Mouse (Mus musculus): ENCODE measurements around the gene Ankar.

The Ankar gene

DNA sequence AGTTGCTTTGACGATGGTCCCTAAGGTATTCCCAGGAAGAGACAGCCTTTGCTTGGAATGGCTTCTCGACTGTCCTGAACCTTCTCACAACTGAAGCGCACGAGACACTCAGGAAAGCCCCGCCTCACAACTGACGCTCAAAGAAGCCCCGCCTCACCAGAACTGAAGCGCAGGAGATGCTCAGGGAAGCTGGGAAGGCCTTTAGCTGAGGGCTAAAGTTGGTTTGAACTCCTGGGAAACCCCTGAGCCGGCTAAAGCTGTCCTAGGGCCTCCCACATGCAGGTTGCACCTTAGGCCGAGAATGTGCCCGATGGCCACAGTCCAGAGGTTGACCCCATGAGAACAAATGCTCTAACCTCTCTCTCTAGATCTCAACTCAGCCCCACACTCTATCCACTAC is at the start of gene Ankar:
Gene Ankar, minus strand, starts transcription at position 101 of the 400 bp plus-strand sequence.
- DNase-seq, result no peak

DNA sequence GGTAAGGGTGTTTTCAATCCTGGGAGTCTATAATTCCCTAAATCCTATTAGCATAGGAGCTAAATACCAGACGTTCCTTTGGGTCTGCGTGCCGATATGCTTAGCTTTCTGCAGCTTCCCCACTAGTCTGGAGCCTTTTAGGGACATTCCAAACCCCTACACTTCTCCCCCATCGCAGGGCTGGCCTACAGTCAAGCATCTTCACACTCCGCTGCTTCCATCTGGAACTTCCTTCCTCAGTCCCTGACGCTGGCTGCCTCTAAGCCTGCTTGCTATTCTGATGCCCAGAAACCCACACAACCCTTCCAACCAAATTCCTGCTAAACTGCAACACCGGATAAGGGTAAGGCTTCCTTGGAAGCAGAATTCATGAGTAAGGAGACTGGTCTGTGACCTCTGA is 46.0 kb upstream of the Ankar start:
- peak; percentile 82 for DNase-seq

DNA sequence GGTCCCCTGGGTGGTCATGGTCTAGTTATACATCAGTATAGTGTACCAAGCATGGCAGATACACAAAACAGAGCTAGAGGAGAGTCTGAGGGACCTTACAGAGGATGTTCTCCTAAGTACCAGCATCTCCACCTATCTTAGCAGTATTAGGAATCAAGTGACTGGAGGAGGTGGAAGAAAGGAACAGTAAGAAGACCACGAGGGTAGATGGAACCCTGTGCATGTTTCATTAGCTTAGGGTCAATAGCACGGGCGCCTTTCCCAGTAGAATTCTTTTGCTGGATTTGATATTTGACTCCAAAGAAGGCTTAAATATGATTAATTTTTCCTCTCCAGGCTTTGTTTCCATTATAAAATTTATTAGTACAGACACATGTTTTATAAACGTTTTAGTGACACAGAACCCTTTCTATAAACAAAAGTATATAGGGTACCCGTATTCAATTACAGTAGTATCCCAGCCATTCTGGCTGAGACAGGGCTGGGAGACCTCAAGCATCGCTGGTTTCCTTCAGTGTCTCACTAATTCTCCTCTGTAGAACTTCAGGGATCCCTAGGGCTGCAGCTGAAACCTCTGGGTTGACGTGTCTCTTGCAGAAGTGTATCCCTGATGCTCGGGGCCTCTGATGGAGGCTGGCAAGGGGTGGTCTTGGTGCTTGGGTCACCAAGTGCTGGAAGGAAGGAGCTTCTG is 44.6 kb upstream of the Ankar start:
- DNase-seq, result no peak

DNA sequence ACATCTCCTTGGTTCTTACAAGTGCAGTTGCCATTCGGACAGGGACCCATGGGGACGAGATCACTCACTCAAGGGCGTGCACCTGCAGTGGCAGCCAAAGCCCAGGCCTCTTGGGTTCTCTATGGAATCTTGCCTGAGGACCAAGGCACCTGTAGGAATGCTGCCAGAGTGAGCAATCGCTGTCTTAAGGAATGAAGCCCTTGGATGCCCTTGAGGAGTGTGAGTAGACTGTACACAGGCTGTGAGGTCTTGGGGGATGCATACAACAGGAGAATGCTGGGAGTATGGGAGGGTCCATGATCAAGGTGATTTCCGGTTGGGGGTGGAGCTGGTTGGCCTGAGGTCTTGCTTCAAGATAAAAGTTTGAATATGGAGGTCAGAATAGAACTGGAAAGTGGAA is 41.0 kb upstream of the Ankar start:
- no peak for DNase-seq

DNA sequence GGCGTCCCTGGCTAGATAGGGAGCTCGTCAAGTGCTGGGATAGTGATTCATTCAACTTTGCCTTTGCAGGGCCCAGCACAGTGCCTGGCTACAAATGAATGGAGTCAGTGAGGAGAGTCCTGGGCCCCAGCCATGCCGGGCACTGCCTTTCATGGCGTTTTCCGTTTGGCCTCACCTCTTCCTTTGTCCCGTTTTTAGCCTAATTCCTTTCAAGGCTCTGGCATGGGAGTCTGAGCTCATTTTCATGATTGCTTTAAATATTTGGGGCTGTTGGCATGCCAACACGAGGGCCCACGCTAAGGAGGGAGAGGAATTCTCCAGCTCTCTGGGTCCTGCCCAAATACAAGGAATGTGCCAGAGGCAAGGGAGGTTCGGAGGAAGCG is 39.3 kb upstream of the Ankar start:
- DNase-seq, result peak; percentile 45

DNA sequence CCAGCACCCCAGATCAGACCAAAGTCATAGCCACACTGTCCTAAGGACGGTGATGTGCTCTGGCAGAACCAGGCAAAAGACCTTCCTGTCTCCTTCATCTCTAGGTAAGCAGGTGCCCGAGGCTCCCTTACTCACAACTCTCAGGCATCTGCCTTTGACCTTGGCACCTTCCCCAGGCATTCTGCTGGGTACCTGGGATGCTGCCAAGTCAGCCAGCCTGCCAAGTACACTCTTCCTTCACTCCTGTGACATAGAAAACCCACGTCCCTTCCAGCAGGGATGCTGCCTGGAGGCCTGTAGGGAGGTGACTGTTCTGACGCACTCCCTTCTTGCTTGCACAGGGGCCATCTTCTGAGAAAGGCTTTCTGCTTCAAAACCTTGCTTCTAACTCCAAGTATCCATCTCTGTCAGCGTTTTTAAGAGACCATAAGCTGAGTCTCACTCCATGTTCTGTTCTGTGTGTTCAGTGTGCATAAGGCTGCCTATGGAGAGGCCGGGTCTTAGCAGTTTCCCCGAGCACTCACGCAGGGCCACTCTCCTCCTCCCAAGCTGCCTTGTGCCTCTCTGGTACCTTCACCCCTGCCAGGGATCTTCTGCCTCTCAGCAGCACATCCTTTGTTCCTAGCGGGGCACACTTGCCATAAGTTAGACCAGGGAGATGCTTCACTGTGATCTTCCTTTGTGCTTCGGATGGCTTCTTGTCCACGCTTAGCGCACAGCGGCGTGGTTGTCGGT is 38.7 kb upstream of the Ankar start:
- DNase-seq, result no peak

DNA sequence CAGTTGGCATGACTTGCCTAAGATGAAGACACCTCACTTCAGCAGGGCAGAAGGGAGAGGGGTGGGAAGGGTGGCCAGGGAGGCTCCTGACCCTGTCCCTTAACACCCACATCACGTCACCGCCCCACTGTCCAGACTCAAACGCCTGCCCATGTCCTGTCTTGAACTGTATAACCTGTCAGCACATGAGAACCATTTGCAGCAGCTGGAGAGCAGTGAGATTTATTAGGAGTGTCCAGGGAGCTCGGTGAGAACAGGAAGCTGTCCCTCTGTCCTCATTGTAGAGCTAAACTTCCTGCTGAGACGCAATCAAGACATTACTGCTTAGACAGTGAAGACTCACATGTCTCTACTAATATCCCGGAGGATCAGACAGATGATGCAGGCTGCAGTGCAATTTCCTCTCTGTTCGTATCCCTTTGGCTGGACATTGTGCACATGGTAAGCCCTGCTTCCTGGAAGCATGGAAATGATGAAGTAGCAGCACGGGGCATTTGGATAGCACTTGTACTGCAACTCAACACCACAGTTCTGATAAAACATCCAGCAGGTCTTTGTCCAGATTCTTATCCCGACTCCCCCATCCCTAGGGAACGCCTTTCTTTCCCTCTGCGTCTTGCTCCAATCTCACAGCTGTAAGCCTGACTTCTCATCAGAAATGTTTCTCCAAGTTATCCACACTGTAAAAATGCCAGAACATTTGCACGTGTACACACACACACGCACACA is 36.2 kb upstream of the Ankar start:
- no peak for DNase-seq

DNA sequence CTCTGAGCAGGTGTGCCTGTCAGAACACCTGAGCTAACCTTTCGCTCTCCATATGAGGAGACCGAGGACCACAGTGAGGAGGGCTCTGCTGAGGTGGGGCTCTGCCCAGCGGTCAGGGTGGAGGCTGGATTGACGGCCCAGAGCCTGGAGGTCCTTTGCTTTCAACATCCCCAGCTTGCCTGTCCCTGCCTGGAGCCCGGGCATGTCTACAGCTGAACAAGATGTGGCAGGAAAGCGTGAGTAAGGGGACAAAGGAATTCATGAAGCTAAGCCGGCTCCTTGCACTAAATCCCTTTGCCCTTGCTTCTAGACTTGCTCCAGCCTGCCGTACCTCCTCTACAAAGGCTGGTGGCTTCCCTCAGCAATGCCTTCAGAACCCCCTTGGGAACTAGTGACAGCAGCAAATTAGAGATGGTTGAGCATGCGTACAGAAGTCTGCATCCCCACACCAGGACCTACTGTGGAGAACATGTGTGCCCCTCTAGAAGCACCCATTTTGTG is 32.9 kb upstream of the Ankar start:
- DNase-seq, result no peak

DNA sequence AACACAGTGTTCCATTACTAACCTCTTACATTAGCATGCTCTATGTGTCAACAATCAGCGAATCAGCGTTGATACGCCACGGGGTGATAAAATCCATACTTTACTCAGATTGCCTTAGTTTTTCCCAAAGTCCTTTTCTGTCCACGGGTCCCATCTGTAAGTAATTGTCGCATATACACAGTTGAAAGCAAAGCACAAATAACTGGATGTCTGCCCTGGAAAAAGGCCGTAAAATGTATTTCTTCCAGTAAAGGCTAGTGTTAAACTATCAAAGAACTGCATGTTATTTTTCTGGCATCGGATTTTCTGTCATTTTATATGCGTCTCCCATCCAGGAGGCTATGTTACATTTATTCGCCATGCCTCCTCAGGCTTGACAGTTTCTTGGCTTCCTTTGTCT is 29.7 kb upstream of the Ankar start:
- no peak for DNase-seq

DNA sequence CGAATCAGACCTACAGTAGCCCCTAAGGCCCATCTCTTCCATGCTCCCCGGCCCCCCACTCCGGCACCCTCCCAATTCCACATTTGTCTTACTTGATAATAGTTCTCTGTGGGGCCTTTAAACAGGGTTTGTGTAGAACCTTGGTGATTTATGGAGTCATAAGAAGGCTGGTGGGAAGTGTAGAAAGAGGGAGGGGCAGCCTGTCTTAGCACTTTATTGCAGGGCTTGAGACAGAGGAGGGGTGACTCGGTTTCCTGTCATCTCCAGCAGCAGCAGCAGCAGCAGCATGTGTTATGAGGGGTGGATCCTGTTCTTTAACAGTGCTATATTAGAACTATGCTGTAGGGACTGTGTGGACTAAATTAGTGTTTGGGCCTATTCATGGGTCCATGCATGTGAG is 28.4 kb upstream of the Ankar start:
- no peak for DNase-seq

DNA sequence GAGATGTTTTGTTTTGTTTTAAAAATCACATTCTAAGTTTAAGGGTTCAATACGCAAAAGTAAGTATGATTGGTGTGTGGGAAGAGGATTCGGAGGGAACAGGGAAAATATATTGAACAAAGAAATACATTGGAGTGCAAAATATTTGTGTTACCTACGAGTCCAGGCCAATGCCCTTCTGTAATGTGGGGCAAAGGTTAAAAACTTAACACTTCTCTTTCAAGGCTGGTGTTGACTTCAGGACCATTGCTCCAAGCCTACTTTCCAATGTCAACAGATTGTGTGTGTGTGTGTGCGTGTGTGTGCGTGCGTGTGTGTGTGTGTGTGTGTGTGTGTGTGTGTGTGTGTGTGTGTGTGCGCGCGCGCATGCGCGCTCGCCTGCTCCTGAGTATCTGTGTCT is 25.6 kb upstream of the Ankar start:
- DNase-seq, result no peak

DNA sequence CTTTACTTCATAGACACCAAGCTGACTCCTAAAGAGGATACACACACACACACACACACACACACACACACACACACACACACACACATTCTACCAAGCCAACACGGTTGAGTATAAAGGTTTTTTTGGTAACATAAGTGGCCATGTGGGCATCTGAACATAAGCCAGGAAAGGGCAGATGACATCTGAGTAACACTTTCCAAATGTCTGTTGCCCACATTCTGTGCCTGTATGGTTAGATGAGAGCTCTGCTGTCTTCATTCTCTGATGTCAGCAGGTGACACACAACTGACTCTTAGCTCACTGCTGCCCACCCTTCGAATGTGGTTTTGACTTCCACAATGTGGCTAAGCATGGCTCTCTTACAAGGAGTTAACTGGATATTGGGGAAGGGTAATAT is 24.0 kb upstream of the Ankar start:
- DNase-seq, result no peak

DNA sequence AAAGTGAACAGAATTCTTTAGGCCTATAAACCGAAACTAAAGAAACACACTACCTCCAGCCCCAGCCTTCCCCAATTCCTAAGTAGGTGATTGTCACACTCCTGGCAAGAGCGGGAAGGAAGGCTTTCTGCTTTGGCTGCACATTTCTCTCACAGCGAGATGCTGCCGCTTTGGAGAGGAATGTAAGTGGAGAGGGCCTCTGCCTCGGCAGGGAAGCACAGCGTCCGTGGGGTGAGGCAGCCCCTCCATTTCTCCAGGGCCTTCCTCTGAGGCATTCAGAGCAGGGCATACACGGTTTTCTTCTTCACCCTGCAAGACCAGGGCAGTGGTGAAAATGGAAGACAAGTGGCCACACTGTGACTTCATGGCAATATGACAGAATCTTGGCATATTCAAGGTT is 22.3 kb upstream of the Ankar start:
- no peak for DNase-seq

DNA sequence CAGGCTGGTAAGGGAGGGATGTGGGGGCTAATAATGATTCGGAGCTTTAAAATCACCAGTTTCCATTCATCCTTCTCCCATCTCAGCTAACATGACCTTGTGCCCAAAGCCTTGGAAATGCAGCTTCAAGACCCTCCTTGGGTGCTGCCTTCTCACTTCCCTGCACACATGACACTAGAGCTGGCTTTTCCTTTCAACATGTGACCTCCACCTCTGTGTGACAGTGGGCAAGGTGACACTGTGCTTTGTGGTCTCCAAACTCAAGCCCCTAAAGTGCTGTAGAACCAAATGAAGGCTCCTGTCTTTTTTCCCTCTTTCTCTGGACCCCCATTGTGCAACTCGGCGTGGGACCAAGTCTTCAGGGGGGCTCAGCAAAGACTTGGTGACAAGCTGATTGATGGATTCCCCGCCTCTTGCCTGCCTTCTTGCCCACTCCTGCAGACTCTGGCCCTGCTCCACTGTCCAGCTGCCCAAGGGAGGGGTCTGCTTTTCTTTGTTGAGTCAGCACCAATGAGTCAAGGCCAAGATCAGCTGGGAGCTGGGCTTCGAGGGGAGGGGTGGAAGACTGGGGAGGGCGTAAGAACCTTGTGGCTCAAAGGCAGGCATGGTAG is 19.8 kb upstream of the Ankar start:
- DNase-seq, result no peak

DNA sequence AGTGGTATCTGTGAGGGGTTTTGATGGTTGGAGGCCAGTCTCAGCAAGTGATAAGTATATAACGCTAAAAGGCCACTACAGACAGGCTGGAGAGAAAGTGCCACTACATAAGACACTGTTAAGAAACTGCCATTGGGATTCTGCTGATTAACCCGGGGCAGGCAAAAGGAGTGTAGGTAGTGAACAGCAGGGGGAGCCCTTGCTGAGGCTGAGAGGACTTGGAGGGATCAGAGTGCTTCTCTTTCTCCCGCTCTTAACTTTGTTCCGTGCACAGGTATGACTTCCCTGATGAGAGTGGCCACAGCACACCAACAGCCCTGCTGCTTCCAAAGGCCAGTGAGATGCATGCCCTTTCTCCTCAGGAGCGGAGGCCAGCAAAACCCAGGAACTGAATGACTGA is 18.5 kb upstream of the Ankar start:
- DNase-seq, result peak; percentile 69

DNA sequence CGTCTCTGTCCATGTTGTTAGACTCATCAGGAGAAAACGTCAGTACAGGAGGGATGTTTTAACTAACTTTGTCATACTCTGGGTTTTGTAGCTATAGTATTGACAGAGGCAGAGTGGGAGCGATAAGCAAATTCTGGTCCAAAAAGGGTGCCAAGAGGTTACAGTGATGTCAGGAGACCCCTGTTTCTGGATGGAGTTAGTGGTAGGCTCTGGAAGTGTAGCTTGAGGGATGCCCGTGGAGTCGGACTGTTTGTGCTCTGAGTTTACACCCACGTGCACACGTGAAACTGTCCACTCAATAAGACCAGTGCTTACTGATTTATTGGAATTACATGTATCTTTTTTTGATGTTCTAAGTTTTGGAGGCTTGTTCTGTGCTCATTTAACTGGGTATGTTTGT is 17.2 kb upstream of the Ankar start:
- no peak for DNase-seq

DNA sequence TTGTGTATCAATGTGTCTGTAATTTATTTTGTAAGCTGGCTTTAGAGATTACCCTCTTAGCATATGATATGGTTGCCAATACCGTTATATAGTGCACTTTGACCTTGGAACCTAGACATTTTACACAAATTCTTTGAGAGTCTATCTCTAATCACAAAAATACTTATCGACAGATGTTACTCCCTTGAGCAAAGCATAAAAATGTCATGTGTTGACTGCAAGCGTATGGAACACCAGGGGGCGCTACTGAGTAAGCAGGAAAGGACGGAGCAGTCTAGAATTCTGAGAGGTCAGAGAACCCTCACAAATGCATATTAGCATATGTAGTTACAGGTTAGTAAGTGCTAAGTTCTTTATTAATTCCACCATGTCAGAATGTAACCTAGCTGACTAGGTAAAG is 16.5 kb upstream of the Ankar start:
- peak; percentile 71 for DNase-seq

DNA sequence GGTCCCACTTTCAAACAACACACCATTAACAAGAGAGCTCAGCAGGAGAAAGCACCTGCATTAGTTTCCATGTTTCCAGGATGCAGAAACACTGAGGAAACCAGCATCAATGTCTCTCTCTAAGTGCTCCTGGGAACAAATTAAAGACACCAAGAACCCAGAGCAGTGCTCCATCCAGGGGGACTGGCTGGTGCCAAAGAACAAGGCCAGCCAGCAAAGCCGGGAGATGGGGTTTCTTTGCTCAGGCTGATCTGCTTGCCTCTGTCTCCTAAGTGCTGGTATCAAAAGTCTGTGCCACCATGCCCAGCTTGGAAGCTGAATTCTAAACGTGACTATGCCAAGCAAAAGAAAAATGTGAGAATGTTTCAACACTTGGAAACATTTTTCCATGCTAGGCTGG is 16.0 kb upstream of the Ankar start:
- DNase-seq, result no peak

DNA sequence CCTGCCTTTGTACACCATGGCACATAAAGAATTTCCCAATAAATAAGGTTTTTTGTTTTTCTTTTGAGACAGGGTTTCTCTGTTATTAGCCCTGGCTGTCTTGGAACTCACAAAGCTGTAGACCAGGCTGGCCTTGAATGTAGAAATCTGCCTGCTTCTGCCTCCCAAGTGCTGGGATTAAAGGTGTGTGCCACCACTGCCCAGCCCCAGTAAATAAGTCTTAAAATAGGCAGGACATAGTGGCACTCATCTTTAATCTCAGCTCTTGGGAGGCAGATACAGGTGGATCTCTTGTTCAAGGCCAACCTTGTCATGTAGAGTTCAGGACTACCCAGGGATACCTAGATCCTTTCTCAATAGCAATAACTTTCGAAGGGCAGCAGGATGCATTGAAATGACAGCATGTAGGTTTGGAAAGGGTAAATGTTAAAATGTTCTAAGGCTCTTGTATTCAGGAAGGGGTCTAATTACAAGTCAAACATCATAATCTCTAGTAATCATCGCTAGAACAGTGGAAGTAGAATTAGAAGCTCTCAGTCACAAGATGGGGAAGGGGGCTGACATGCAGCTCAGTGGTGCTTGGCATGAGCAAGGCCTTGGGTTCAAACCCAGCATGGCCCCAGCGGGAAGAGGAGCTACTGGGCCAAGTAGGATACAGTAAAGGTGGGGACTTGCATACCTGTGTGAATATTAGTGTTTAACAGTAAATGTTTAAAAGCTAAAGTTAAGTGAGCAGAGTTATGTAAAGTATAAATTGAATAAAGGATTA is 15.4 kb upstream of the Ankar start:
- no peak for DNase-seq

DNA sequence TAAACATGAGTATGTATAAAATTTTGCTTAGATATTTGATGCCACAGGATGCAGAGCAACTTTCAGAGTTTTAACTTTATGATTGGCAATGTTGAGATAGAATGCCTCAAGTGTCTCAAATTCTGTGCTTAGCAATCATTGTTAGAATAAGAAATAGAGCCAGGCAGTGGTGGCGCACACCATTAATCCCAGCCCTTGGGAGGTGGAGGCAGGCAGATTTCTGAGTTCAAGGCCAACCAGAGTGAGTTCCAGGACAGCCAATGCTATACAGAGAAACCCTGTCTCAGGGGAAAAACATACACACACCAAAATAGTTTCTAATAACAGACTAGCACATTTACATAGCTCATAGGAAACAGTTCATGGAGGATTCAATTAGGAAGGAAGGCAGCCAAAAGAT is 14.7 kb upstream of the Ankar start:
- no peak for DNase-seq

DNA sequence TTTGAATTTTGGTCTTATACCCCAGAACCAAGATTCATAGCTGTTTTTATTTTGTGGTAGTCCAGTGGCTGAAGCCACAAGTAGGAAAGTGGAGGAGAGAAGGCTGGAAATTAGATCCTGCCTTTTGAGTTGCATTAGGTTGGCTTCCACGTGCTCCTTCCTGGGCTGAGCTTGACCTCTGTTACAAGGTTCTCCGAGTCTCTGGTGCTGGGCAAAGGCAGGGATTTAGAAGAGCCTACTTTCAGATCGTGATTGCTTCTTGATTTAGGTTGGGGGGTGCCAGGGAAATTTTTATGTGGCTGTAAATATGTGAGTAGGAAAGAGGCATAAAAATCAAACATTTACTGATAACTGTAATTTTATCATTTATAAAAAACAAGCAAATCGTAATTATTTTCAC is 14.2 kb upstream of the Ankar start:
- no peak for DNase-seq

DNA sequence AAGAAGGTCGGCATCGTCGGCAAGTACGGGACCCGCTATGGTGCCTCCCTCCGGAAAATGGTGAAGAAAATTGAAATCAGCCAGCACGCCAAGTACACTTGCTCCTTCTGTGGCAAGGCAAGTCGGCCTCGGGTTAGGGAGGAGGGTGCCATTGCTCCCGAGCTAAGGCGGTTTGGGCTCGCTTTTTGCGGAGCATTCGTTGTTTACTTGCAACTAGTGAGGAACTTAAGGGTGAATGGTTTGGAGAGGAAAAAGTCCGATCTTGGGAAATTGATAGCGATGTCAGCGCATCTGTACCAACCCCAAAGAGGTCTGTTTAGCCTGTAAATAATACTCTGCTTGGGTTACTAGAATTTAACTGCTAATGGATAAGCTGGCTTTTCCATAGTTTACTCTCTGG is 11.3 kb upstream of the Ankar start:
- no peak for DNase-seq

Measured in right cerebral cortex, adult 18-20 months (tissue).